Mouse (Mus musculus) erythroid progenitor cell, adult 5-6 weeks (primary cell): ENCODE measurements around the gene Prmt6. TPM values are rescaled to one million over a fixed set of nuclear protein-coding genes. Genes with fewer than 3 reads are reported as not detected.

Experiments used
- ATAC-seq: replicated peaks from 2 replicates; pipeline ENCODE4 v1.8.0; 2016; ENCODE audit warnings: moderate number of reproducible peaks, mild to moderate bottlenecking, moderate TSS enrichment, inconsistent platforms; ENCODE audit not compliant: poor library complexity, low FRiP score, severe bottlenecking
- total RNA-seq, 2 experiments: library from RNA; stranded (forward) in 1 of 2; stranded (reverse) in 1 of 2; fragments of 150-400 nt in 1 of 2; fragments of 186-747, 209-891 nt in 1 of 2; gene quantifications; 2 replicates each; pipeline versions ENCODE4 v1.2.3 to v1.2.4; 2015 to 2017; ENCODE audit warnings: low replicate concordance in 2 of 2

Gene Prmt6
- total RNA-seq (2015; ENCODE audit: low replicate concordance) (2.5 and 8.3 TPM in 2 replicates), total RNA-seq (2017; ENCODE audit: low replicate concordance) (1.7 and 4.2 TPM in 2 replicates)

DNA sequence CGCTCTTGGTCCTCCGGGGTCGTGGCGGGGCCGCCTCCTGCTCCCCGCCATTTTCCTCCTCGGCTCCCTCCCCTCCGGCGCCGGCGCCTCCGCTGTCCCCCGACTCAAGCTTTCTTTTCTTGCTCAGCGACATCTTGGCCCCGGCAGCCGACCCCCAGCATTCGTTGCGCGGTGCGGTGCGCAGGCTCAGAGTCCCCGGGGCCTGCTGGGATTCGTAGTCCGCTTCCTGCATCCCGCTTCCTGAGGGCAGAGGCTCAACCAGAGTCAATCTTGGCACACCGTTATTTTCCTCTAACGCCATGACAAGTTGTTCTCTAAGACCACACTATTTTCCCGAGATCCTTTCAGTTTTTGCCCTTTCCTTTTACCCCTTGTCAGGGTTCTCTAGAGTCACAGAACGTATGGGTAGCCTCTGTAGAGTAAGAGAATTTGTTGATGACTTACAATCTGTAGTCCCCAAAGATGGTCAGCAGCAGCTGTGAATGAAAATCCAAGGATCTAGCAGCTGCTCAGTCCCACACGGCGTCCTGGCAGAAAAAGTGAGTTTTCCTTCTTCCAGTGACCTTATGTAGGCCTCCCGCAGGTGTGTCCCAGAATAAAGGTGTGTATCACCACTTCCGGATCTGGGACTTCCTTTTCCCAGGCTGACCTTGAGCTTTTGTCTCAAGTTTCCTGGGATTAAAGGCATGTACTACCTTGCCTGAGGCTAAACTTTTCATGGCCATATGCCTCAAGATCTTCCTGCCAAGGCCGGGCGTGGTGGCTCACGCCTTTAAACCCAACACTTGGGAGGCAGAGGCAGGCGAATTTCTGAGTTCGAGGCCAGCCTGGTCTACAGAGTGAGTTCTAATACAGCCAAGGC lies at the start of gene Prmt6:
Prmt6 (minus strand) TSS at position 160 of the 862 bp plus-strand sequence.
- ATAC-seq, result peak; percentile 56; the same call in 1 of the 2 replicates

- no peak for ATAC-seq
These were observed 39.8 kb upstream of the Prmt6 start for GRCm38 (mm10) chr3:110290485-110291045.

DNA sequence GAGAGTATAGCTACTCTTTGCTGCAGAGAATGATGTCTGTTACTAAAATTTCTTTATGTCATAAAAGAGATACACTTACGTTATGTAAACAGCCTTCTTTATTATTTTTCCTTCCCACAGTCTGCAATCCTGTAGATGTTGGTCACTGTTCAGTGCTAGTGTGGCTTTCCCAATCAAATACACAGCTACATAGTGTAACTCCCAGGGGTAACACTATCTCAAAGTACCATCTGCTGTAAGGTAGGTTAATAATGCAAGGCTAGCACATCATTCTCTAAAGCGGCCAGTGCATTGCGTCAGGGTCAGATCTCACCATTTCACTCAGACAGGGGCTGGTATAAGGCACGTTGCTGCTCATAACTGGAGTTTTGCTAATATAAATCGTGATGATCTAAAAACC lies 31.9 kb upstream of the Prmt6 start:
- no peak for ATAC-seq

DNA sequence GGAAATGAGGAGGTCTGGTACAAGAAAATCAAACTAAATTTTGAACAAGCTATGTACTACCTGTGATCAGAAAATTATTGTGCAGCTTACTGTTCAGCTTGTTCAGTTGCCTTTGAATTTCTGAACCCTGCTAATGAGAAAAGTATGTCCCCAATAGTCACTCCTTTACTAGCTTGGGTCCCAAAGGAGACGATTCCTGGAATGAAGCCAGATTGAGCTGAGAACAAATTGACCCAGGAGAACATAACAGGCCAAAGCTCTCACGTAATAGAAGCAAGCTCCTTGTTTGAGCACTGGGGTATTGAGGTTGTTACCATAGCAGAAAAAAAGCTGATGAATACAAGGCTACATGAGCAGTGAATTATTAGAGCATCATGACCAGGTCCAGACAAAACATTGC lies 17.0 kb upstream of the Prmt6 start:
- ATAC-seq, result no peak

GRCm38 (mm10) chr3:110253105-110253504 lies 2.3 kb upstream of the Prmt6 start:
- no peak for ATAC-seq

- peak; percentile 63 for ATAC-seq
These were observed 633 bp downstream of the Prmt6 start for GRCm38 (mm10) chr3:110249891-110250838.

DNA sequence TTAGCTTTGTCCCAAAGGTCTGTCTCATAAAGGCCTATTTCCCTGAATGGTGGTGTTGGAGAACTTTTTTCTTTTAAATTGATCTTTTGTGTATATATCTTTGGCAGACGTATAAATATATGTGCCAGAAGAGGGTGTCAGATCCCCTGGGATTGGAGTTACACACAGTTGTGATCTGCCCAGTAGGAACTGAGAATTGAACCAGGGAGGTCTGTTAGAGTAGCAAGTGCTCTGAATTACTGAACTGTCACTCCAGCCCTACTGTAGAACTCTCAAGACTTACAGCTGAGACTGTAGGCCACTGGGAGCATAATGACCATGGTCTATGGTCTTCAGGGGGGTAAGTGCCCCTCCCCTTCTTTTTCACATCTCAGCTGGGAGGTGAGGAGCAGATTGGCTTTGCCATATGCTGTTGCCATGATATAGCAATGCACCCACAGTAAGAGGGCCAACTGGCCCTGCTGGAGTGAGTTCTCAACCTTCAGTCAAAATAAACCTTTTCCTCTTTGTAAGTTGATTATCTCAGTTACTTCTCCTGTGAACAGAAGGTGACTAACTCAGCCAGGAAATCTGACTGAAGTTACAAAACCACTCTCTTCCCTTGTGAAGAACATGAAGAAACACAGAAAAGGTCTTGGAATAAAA lies 13.9 kb downstream of the Prmt6 start:
- ATAC-seq, result no peak

Other genes starting within 250 kb of the Prmt6 start
- not detected in 2 replicates for gene Ntng1, start 107.0 kb downstream of the Prmt6 start, total RNA-seq (2015; ENCODE audit: low replicate concordance)
- not detected in 2 replicates for gene Ntng1, start 107.0 kb downstream of the Prmt6 start, total RNA-seq (2017; ENCODE audit: low replicate concordance)